Comparison of ENCODE assay signal across 9 mouse cellular contexts in genomic region chr19:9978431-9978951, GRCm38 (mm10). TPM values are rescaled to one million over a fixed set of nuclear protein-coding genes. Genes with fewer than 3 reads are reported as not detected.
A peak's percentile ranks its signal among the peaks of the same experiment; 100 is the strongest.
DNase-seq lines count a peak whose midpoint lies in the region; ATAC-seq lines count a peak whose summit lies in the region.
"Had no signal": no experiment of that assay in that cellular context is flagged by ENCODE, and none has a peak within 500 bp of the region (broad histone marks: within the 10 kb centered on the region; RNA-seq: fewer than 3 reads in every experiment).

No protein-coding gene starts in this region.

- H3K36me3 ChIP-seq in intestine, embryonic 16.5 days (ENCODE audit: control insufficient read depth, insufficient read depth, low read length): no peaks in the 10 kb centered on the region
- no peaks in the 10 kb centered on the region for H3K36me3 ChIP-seq in intestine, embryonic 15.5 days
- peaks cover 1% of the 10 kb centered on the region for H3K36me3 ChIP-seq in liver, embryonic 13.5 days
- H3K36me3 ChIP-seq: neural tube, embryonic 12.5 days had no signal

- no peak for ATAC-seq in intestine, embryonic 16.5 days
- ATAC-seq in intestine, embryonic 15.5 days: no peak
- peak; percentile 52 for ATAC-seq in liver, embryonic 13.5 days (ENCODE audit: low read depth)
- ATAC-seq in activated CD4-positive, CD25-positive, alpha-beta regulatory T cell, adult 4 months: no peak

- 40% methylated on average over 5 of the region's 5 CpGs for WGBS in intestine, embryonic 16.5 days
- 56% methylated on average over 5 of the region's 5 CpGs for WGBS in intestine, embryonic 15.5 days
- 10% methylated on average over 5 of the region's 5 CpGs for WGBS in liver, embryonic 13.5 days (ENCODE audit: insufficient replicate concordance)

- H3K27me3 ChIP-seq in intestine, embryonic 16.5 days (replicated peaks; ENCODE audit: control insufficient read depth, insufficient read depth, low read length): no peaks in the 10 kb centered on the region
- no peaks in the 10 kb centered on the region for H3K27me3 ChIP-seq in intestine, embryonic 15.5 days (replicated peaks)
- no peaks in the 10 kb centered on the region for H3K27me3 ChIP-seq in liver, embryonic 13.5 days
- H3K27me3 ChIP-seq: neural tube, embryonic 12.5 days had no signal

- H3K4me1 ChIP-seq in intestine, embryonic 16.5 days (ENCODE audit: control insufficient read depth, insufficient read depth, low read length): peaks cover 17% of the 10 kb centered on the region
- peaks cover 11% of the 10 kb centered on the region; the same call in 1 of the 2 replicates for H3K4me1 ChIP-seq in intestine, embryonic 15.5 days (replicated peaks)
- peaks cover 75% of the 10 kb centered on the region for H3K4me1 ChIP-seq in liver, embryonic 13.5 days (replicated peaks)

- no peak overlapping the region for H3K4me3 ChIP-seq in intestine, embryonic 16.5 days (ENCODE audit: low read length)
- no peak overlapping the region for H3K4me3 ChIP-seq in intestine, embryonic 15.5 days (replicated peaks)
- H3K4me3 ChIP-seq in liver, embryonic 13.5 days (replicated peaks): peak overlapping the region; percentile 21
- H3K4me3 ChIP-seq: neural tube, embryonic 12.5 days had no signal

- H3K9ac ChIP-seq in intestine, embryonic 16.5 days (ENCODE audit: low read depth, low read length): no peak overlapping the region
- no peak overlapping the region for H3K9ac ChIP-seq in intestine, embryonic 15.5 days
- H3K9ac ChIP-seq in liver, embryonic 13.5 days: peak overlapping the region; percentile 60
- H3K9ac ChIP-seq: neural tube, embryonic 12.5 days had no signal

- H3K27ac ChIP-seq in intestine, embryonic 16.5 days (ENCODE audit: low read length): 0 out of 2 replicates have a peak overlapping the region, but pooled peaks have one; percentile 19
- no peak overlapping the region for H3K27ac ChIP-seq in intestine, embryonic 15.5 days
- peak overlapping the region; percentile 97 for H3K27ac ChIP-seq in liver, embryonic 13.5 days
- H3K27ac ChIP-seq: neural tube, embryonic 12.5 days had no signal

- no peaks in the 10 kb centered on the region for H3K9me3 ChIP-seq in intestine, embryonic 16.5 days (ENCODE audit: control insufficient read depth, low read length)
- H3K9me3 ChIP-seq in intestine, embryonic 15.5 days: no peaks in the 10 kb centered on the region
- H3K9me3 ChIP-seq in liver, embryonic 13.5 days (replicated peaks): no peaks in the 10 kb centered on the region
- H3K9me3 ChIP-seq: neural tube, embryonic 12.5 days had no signal

- DNase-seq in adrenal gland, adult 8-10 months: peak; percentile 73
- DNase-seq in gastrocnemius, adult 18-20 months (ENCODE audit: low spot score): peak; percentile 90
- DNase-seq in kidney, adult 8-10 months: peak; percentile 93 to 94
- peak; percentile 87 for DNase-seq in liver, embryonic 13.5 days
- DNase-seq in right cerebral cortex, postnatal 14 days: peak; percentile 68

- H3K4me2 ChIP-seq in intestine, embryonic 16.5 days (ENCODE audit: low read depth, low read length): no peak overlapping the region
- H3K4me2 ChIP-seq in intestine, embryonic 15.5 days (replicated peaks): no peak overlapping the region
- H3K4me2 ChIP-seq in liver, embryonic 13.5 days: peak overlapping the region; percentile 53
- H3K4me2 ChIP-seq: neural tube, embryonic 12.5 days had no signal

RNA-seq across cellular contexts. Expression of gene Fth1, which starts 1.9 kb away (rescaled TPM):
- polyA plus RNA-seq in intestine, embryonic 16.5 days (2015; fragmentation: Nextera tagmentation; extraction: Ambion mirVana): 2,278 and 2,351 TPM in 2 replicates
- polyA plus RNA-seq in intestine, embryonic 15.5 days (2015; fragmentation: Nextera tagmentation; extraction: Ambion mirVana): 1,893 and 1,941 TPM in 2 replicates
- 1,000 to 10,000 TPM; 2,860 to 3,469 (median 3,019) TPM for total RNA-seq in adrenal gland, adult 8-10 months (2022)
- 1,000 to 10,000 TPM; 2,098 to 2,234 TPM for total RNA-seq in gastrocnemius, adult 18-20 months (2021)
- polyA plus RNA-seq in liver, embryonic 13.5 days (2015; fragmentation: Nextera tagmentation; extraction: Ambion mirVana): 5,062 and 5,153 TPM in 2 replicates
- polyA plus RNA-seq in activated CD4-positive, CD25-positive, alpha-beta regulatory T cell, adult 4 months (2017; shearing (Covaris generic)): 1,000 to 10,000 TPM; 1,834 to 2,304 TPM

RNA-seq across cellular contexts. Expression of gene Best1, which starts 22.9 kb away (rescaled TPM):
- 0.42 and 0.72 TPM in 2 replicates for polyA plus RNA-seq in intestine, embryonic 16.5 days (2015; fragmentation: Nextera tagmentation; extraction: Ambion mirVana)
- 0.50 and 0.58 TPM in 2 replicates for polyA plus RNA-seq in intestine, embryonic 15.5 days (2015; fragmentation: Nextera tagmentation; extraction: Ambion mirVana)
- 1 to 10 TPM in 1 of 4 experiments, under 1 TPM in 3; 0.15 to 1.0 (median 0.44) TPM for total RNA-seq in adrenal gland, adult 8-10 months (2022)
- total RNA-seq in gastrocnemius, adult 18-20 months (2021): under 1 TPM; 0.11 to 0.24 TPM
- polyA plus RNA-seq in liver, embryonic 13.5 days (2015; fragmentation: Nextera tagmentation; extraction: Ambion mirVana): 0.17 and 0.20 TPM in 2 replicates
- polyA plus RNA-seq in activated CD4-positive, CD25-positive, alpha-beta regulatory T cell, adult 4 months (2017; shearing (Covaris generic)): not detected

RNA-seq across cellular contexts. Expression of gene Rab3il1, which starts 23.0 kb away (rescaled TPM):
- polyA plus RNA-seq in intestine, embryonic 16.5 days (2015; fragmentation: Nextera tagmentation; extraction: Ambion mirVana): 45.7 and 48.8 TPM in 2 replicates
- polyA plus RNA-seq in intestine, embryonic 15.5 days (2015; fragmentation: Nextera tagmentation; extraction: Ambion mirVana): 34.7 and 35.0 TPM in 2 replicates
- 10 to 100 TPM in 2 of 4 experiments, 1 to 10 TPM in 2; 6.5 to 13.3 (median 9.5) TPM for total RNA-seq in adrenal gland, adult 8-10 months (2022)
- total RNA-seq in gastrocnemius, adult 18-20 months (2021): 1 to 10 TPM; 3.0 to 4.5 TPM
- 196 and 207 TPM in 2 replicates for polyA plus RNA-seq in liver, embryonic 13.5 days (2015; fragmentation: Nextera tagmentation; extraction: Ambion mirVana)
- polyA plus RNA-seq in activated CD4-positive, CD25-positive, alpha-beta regulatory T cell, adult 4 months (2017; shearing (Covaris generic)): 1 to 10 TPM in 1 of 2 experiments, not detected in 1; 1.2 TPM

Comparison
In these comparisons a context has a peak if more than half of its experiments do, and no peak if none do; other contexts are left out.
1. RNA of gene Rab3il1, which starts 23.0 kb away (polyA plus RNA-seq): 196 to 207 TPM in liver, embryonic 13.5 days, 45.7 to 48.8 TPM in intestine, embryonic 16.5 days and 34.7 to 35.0 TPM in intestine, embryonic 15.5 days; 1.2 TPM in activated CD4-positive, CD25-positive, alpha-beta regulatory T cell, adult 4 months; every median in the first group is over 10 times any median in the second.
2. Peak in every context shown above with its lines, with median percentiles within 50 percentile points of each other: DNase-seq.